Mouse (Mus musculus): Measurements from ENCODE around the gene Nfkb2.

- TF ChIP-seq EP300 (IDR thresholded peaks at IDR 0.05; ENCODE audit: low read depth in 1 of 2, low read length in 2 of 2) (0 out of 4 replicates have a peak, but pooled peaks of 1 of the 2 experiments have one; percentile 3), JUND (IDR thresholded peaks at IDR 0.05; ENCODE audit: low read depth, low read length) (no peak), POLR2A (IDR thresholded peaks at IDR 0.05; ENCODE audit: control insufficient read depth in 1 of 2, insufficient read depth in 1 of 2, low read depth in 1 of 2, low read length in 2 of 2, poor library complexity in 1 of 2) (no peak), ZMIZ1 (IDR thresholded peaks at IDR 0.05; ENCODE audit: low read depth, low read length) (no peak; the same call in 1 of the 2 replicates), POLR2AphosphoS2 (IDR thresholded peaks at IDR 0.05; ENCODE audit: low read length) (peak; percentile 41; the same call in 1 of the 2 replicates), TAL1 (IDR thresholded peaks at IDR 0.05; ENCODE audit: low read length) (no peak), CTCF (IDR thresholded peaks at IDR 0.05 in 2 of 3, conservative IDR thresholded peaks at IDR 0.05 in 1 of 3; ENCODE audit: control insufficient read depth in 1 of 3, insufficient read depth in 1 of 3, low read depth in 2 of 3, low read length in 3 of 3, poor library complexity in 1 of 3, severe bottlenecking in 1 of 3) (no peak), USF1 (IDR thresholded peaks at IDR 0.05; ENCODE audit: low read depth, low read length) (no peak), MEF2A (IDR thresholded peaks at IDR 0.05; ENCODE audit: extremely low read depth, insufficient replicate concordance, low read depth, low read length, poor library complexity, severe bottlenecking) (no peak), CHD1 (IDR thresholded peaks at IDR 0.05; ENCODE audit: low read depth, low read length) (0 out of 2 replicates have a peak, but pooled peaks have one; percentile 63)
Observed at GRCm38 (mm10) chr19:46337719-46338330, 33.7 kb downstream of the Nfkb2 start.

All from MEL (cell line).